Mouse (Mus musculus) intestine, embryonic 16.5 days (tissue): ENCODE results near the gene Fhit. TPM values are rescaled to one million over a fixed set of nuclear protein-coding genes. Genes with fewer than 3 reads are reported as not detected.

Experiments
- ATAC-seq: fragments of 200-750 bp; cut with Nextera tagmentation; 2 replicates; pipeline ENCODE4 v1.8.0; 2017; ENCODE audit warnings: moderate TSS enrichment, moderate library complexity
- H3K27ac ChIP-seq: fragments of 300-500 bp; sonication (generic); 2 replicates; pipeline ENCODE4 v1.5.1; 2014; ENCODE audit warnings: mild to moderate bottlenecking, low read length
- H3K27me3 ChIP-seq: fragments of 300-500 bp; sonication (generic); replicated peaks from 2 replicates; pipeline ENCODE4 v1.6.1; 2014; ENCODE audit warnings: low read length, control low read depth, mixed read lengths; ENCODE audit not compliant: control insufficient read depth, insufficient read depth
- H3K36me3 ChIP-seq: fragments of 300-500 bp; sonication (generic); 2 replicates; pipeline ENCODE4 v1.6.1; 2014; ENCODE audit warnings: low read length, control low read depth; ENCODE audit not compliant: control insufficient read depth, insufficient read depth
- H3K4me1 ChIP-seq: fragments of 300-500 bp; sonication (generic); 2 replicates; pipeline ENCODE4 v1.6.1; 2014; ENCODE audit warnings: low read length, control low read depth, mixed read lengths; ENCODE audit not compliant: control insufficient read depth, insufficient read depth
- H3K4me2 ChIP-seq: fragments of 300-500 bp; sonication (generic); 2 replicates; pipeline ENCODE4 v1.6.1; 2014; ENCODE audit warnings: low read depth, low read length, control low read depth
- H3K4me3 ChIP-seq: fragments of 300-500 bp; sonication (generic); 2 replicates; pipeline ENCODE4 v1.5.1; 2014; ENCODE audit warnings: mild to moderate bottlenecking, low read length
- H3K9ac ChIP-seq: fragments of 300-500 bp; sonication (generic); 2 replicates; pipeline ENCODE4 v1.6.1; 2014; ENCODE audit warnings: low read depth, low read length
- H3K9me3 ChIP-seq: fragments of 300-500 bp; sonication (generic); 2 replicates; pipeline ENCODE4 v1.6.1; 2016; ENCODE audit warnings: low read length, control low read depth; ENCODE audit not compliant: control insufficient read depth
- WGBS: fragments of 180-500 bp; shearing (Covaris S2); extraction: QIAGEN DNeasy Blood & Tissue Kit; methylation state at CpG from one replicate; pipeline ENCODE4 v1.1.7; 2014; 5-methylcytosine and 5-hydroxymethylcytosine counted together
- polyA plus RNA-seq: library from polyadenylated mRNA; unstranded; fragments of >200 nt; fragmentation: Nextera tagmentation; extraction: Ambion mirVana; gene quantifications from 2 replicates; pipeline ENCODE4 v1.2.1, GENCODE M21; 2015

Gene Fhit
- polyA plus RNA-seq, 1 experiment from 2014 or later, result 14.7 TPM

- Histone ChIP-seq H3K9me3 (no peaks in the 10 kb centered on the region), H3K27me3 (no peaks in the 10 kb centered on the region), H3K27ac (no peak overlapping the region), H3K9ac (no peak overlapping the region), H3K36me3 (no peaks in the 10 kb centered on the region), H3K4me2 (no peak overlapping the region), H3K4me1 (no peaks in the 10 kb centered on the region), H3K4me3 (no peak overlapping the region)
- 50% methylated on average over 3 of the region's 3 CpGs for WGBS
- no peak for ATAC-seq
Observed at GRCm38 (mm10) chr14:10035682-10036081, 1126.2 kb downstream of the Fhit start.

DNA sequence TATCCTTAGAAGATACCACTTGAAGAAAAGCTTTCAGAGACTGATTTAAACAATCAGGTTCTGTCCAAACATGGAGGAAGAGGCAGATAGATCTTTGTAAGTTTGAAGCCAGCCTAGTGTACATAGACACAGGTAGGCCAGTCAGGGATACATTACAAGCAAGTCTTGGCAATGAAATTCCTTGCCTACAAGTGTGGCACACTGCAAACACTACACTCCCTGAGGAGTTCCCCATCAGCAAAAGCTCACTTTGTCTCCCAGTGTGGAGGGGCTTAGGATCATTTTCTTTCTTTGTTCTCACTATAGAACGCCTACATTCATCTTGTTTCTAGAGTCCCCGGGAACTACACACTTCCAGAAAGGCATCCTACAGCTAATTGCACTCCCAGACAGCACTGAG lies 1126.6 kb downstream of the Fhit start:
- no peak overlapping the region for H3K4me2 ChIP-seq
- H3K4me1 ChIP-seq, result no peaks in the 10 kb centered on the region
- WGBS, result 73% methylated on average over 2 of the region's 2 CpGs
- no peak overlapping the region for H3K27ac ChIP-seq
- no peaks in the 10 kb centered on the region for H3K27me3 ChIP-seq
- H3K9ac ChIP-seq, result no peak overlapping the region
- H3K9me3 ChIP-seq, result no peaks in the 10 kb centered on the region
- H3K4me3 ChIP-seq, result no peak overlapping the region
- H3K36me3 ChIP-seq, result no peaks in the 10 kb centered on the region
- no peak for ATAC-seq

DNA sequence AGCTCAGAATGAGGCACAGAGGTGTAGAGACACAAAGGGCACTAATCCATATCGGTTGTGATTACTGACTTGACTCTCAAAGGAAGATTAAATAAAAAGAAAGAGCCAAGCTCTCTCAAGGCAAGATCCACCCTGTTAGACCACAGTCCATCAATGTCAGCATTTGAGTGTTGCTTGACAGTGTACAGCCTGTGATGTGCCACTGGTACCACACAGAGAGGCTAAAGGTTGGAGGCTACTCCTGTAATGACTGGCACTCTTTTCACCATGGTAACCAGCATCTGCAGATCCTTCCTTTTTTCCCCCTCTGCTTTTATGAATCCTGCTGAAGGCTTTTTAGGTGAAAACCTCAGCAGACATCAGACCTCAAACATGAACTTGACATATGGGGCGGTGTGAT lies 1138.5 kb downstream of the Fhit start:
- no peaks in the 10 kb centered on the region for H3K9me3 ChIP-seq
- no peaks in the 10 kb centered on the region for H3K36me3 ChIP-seq
- no peaks in the 10 kb centered on the region for H3K4me1 ChIP-seq
- WGBS, result 95% methylated on average over 2 of the region's 2 CpGs
- no peak for ATAC-seq
- H3K4me3 ChIP-seq, result no peak overlapping the region
- no peak overlapping the region for H3K9ac ChIP-seq
- no peak overlapping the region for H3K4me2 ChIP-seq
- no peaks in the 10 kb centered on the region for H3K27me3 ChIP-seq
- H3K27ac ChIP-seq, result no peak overlapping the region

GRCm38 (mm10) chr14:10022304-10022703 lies 1139.5 kb downstream of the Fhit start:
- Histone ChIP-seq H3K27ac (no peak overlapping the region), H3K9me3 (no peaks in the 10 kb centered on the region), H3K4me3 (no peak overlapping the region), H3K4me1 (no peaks in the 10 kb centered on the region), H3K36me3 (no peaks in the 10 kb centered on the region), H3K9ac (no peak overlapping the region), H3K4me2 (no peak overlapping the region), H3K27me3 (no peaks in the 10 kb centered on the region)
- WGBS, result 72% methylated on average over 2 of the region's 2 CpGs
- ATAC-seq, result no peak

DNA sequence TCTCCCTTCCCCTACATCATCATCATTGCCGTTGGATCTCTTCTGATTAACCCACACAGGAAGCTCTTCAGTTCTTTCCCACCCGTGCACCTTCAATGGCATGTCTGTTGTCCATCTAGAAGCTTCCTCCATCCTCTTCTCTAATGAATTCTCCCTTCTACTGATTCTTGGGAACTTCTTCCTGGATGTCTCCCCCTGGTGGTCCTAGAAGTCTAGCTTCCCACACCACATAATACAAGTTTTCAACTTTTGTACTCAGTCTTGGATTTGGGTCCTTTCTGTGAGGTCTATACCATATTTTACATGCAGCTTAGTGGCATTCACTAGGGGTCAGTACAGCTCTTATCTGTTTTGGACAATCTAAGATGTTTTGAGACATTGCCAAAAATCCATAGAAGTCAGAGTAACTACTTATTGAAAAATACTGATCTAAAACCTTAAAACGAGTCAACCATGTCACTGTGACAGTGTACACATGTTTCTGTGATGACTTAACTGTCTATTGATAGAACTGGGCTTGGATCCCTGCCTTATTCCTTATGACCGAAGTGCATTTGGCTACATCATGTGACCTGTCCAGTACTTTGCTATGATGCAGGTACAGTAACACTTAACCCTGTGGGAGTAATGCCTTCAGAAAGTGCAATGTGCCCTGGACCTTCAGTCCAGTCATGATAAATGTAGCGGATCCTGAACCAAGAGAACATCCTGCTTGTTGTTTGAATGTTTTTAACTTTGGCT lies 1141.3 kb downstream of the Fhit start:
- Histone ChIP-seq H3K9me3 (no peaks in the 10 kb centered on the region), H3K4me1 (no peaks in the 10 kb centered on the region), H3K27ac (no peak overlapping the region), H3K27me3 (no peaks in the 10 kb centered on the region), H3K36me3 (no peaks in the 10 kb centered on the region), H3K4me2 (no peak overlapping the region), H3K9ac (no peak overlapping the region), H3K4me3 (no peak overlapping the region)
- 83% methylated on average over 5 of the region's 5 CpGs for WGBS
- ATAC-seq, result no peak

DNA sequence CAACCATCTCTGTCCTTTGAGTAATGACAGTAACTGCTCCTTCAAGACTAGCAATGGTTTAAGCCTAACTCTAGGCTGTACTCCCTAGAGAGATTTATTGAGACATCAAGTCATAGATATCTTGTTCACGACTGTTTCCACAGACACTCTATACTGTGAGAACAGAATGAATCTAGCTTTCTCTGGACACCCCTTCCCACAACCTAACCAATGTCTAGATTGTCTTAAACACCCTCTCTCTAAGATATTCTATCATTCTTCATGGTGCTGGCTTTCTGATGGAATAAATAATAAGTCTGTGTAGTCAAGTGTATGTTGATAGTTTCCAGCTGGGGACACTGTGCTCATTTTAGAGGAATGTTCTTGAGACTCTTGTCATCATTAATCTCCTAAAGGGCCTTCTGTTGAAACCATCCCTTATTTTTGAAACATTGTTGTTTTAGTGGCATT lies 1148.0 kb downstream of the Fhit start:
- WGBS, result 45% methylated on average over 1 of the region's 1 CpGs
- Histone ChIP-seq H3K27ac (no peak overlapping the region), H3K9ac (no peak overlapping the region), H3K27me3 (no peaks in the 10 kb centered on the region), H3K9me3 (no peaks in the 10 kb centered on the region), H3K4me2 (no peak overlapping the region), H3K36me3 (no peaks in the 10 kb centered on the region), H3K4me1 (no peaks in the 10 kb centered on the region), H3K4me3 (no peak overlapping the region)
- ATAC-seq, result no peak

DNA sequence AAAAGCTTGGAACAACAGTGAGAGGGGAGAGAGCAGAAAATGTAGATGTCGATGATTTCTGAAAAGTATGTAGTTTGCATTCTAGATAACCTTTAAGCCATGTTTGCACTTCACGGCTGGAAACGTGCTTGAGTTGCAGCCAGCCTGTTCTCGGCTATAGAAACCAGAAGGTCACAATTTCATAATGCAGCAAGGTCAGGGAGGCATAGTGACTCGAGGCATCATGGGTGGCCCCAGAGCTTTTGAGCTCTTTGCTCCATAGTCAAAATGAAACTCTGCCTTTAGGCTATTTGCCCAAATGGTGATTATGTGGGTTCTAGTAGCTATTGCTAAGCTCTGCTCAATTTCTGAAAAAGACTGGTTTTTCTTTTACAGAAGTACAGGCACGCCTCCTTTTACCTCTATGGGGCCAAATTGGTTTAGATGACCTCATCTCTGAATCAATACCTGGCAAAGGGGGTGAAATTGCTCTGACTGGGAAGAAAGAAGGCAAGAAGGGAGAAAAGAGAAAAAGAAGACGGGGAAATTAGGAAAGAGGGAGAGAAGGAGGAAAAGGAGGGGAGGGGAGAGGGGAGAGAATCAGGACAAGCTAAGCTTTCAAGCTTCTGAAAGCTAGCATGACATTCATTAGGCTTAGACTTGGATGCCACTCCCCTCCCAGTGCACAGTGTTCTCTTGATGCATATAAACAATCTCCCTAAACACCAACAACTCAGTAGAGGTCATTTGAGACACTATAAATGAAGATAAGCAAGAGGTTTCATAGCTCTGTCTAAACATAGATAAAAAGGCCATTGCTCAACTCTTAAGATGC lies 1148.6 kb downstream of the Fhit start:
- Histone ChIP-seq H3K9me3 (no peaks in the 10 kb centered on the region), H3K27ac (no peak overlapping the region), H3K27me3 (no peaks in the 10 kb centered on the region), H3K36me3 (no peaks in the 10 kb centered on the region), H3K4me1 (no peaks in the 10 kb centered on the region), H3K4me2 (no peak overlapping the region), H3K9ac (no peak overlapping the region), H3K4me3 (no peak overlapping the region)
- 51% methylated on average over 7 of the region's 7 CpGs for WGBS
- ATAC-seq, result no peak

DNA sequence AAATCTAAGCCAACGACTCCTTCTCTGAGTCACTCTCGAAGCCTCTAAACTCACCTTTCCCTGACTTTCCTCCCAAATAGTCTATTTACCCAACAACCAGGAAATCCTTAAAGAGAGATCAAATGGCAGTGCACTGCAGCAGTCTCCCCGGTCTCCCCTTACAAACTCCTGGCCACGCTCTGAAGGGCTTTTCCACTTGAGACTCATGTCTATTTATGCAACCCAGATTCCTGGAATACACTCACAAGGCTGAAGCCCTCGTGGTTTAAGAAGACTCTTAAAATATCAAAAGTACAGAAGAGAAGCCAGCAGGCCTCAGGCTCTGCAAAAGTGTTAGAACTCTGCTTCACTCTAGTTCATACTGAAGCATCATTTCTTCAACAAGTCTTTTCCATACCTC lies 1155.6 kb downstream of the Fhit start:
- ATAC-seq, result no peak
- Histone ChIP-seq H3K27ac (no peak overlapping the region), H3K27me3 (no peaks in the 10 kb centered on the region), H3K9ac (no peak overlapping the region), H3K4me1 (no peaks in the 10 kb centered on the region), H3K36me3 (no peaks in the 10 kb centered on the region), H3K4me2 (no peak overlapping the region), H3K9me3 (no peaks in the 10 kb centered on the region), H3K4me3 (no peak overlapping the region)
- 64% methylated on average over 5 of the region's 5 CpGs for WGBS

- Histone ChIP-seq H3K9ac (no peak overlapping the region), H3K36me3 (no peaks in the 10 kb centered on the region), H3K9me3 (no peaks in the 10 kb centered on the region), H3K4me3 (no peak overlapping the region), H3K27me3 (no peaks in the 10 kb centered on the region), H3K27ac (no peak overlapping the region), H3K4me1 (no peaks in the 10 kb centered on the region), H3K4me2 (no peak overlapping the region)
- no peak for ATAC-seq
- 67% methylated on average over 2 of the region's 2 CpGs for WGBS
Observed at GRCm38 (mm10) chr14:10003847-10004246, 1158.0 kb downstream of the Fhit start.
